Mouse (Mus musculus): ENCODE data around the gene Ppp1ca. TPM values are rescaled to one million over a fixed set of nuclear protein-coding genes. Genes with fewer than 3 reads are reported as not detected.
A peak's percentile ranks its signal among the peaks of the same experiment; 100 is the strongest.

Ppp1ca gene
- polyA plus RNA-seq, 1 experiment from 2014 or later = 783 TPM

GRCm38 (mm10) chr19:4149283-4149682, 42.6 kb upstream of the Ppp1ca start:
- Histone ChIP-seq H3K4me2 (replicated peaks) (peak overlapping the region; percentile 75), H3K4me3 (peak overlapping the region; percentile 86), H3K4me1 (peaks cover 17% of the 10 kb centered on the region), H3K9ac (peak overlapping the region; percentile 82), H3K36me3 (peaks cover 33% of the 10 kb centered on the region), H3K27me3 (no peaks in the 10 kb centered on the region), H3K27ac (no peak overlapping the region), H3K9me3 (0 out of 2 replicates have a peak, but pooled peaks cover 4% of the 10 kb centered on the region)
- 90% methylated on average over 11 of the region's 11 CpGs for WGBS
- ATAC-seq (ENCODE audit: insufficient number of reproducible peaks, insufficient read depth, low FRiP score, low TSS enrichment) = no peak

GRCm38 (mm10) chr19:4149764-4150461, 42.0 kb upstream of the Ppp1ca start:
- peaks cover 33% of the 10 kb centered on the region for H3K36me3 ChIP-seq
- no peak for ATAC-seq (ENCODE audit: insufficient number of reproducible peaks, insufficient read depth, low FRiP score, low TSS enrichment)
- peak overlapping the region; percentile 86 for H3K4me3 ChIP-seq
- no peaks in the 10 kb centered on the region for H3K27me3 ChIP-seq
- peak overlapping the region; percentile 75; the same call in 1 of the 2 replicates for H3K4me2 ChIP-seq (replicated peaks)
- 0 out of 2 replicates have a peak, but pooled peaks cover 4% of the 10 kb centered on the region for H3K9me3 ChIP-seq
- peaks cover 17% of the 10 kb centered on the region for H3K4me1 ChIP-seq
- H3K9ac ChIP-seq = 0 out of 2 replicates have a peak overlapping the region, but pooled peaks have one; percentile 82
- no peak overlapping the region for H3K27ac ChIP-seq
- WGBS = 93% methylated on average over 17 of the region's 17 CpGs

GRCm38 (mm10) chr19:4150567-4151487, 41.0 kb upstream of the Ppp1ca start:
- Histone ChIP-seq H3K27me3 (no peaks in the 10 kb centered on the region), H3K9ac (no peak overlapping the region), H3K4me2 (replicated peaks) (no peak overlapping the region), H3K36me3 (peaks cover 36% of the 10 kb centered on the region), H3K4me1 (peaks cover 17% of the 10 kb centered on the region), H3K27ac (no peak overlapping the region), H3K9me3 (0 out of 2 replicates have a peak, but pooled peaks cover under 1% of the 10 kb centered on the region), H3K4me3 (no peak overlapping the region)
- no peak for ATAC-seq (ENCODE audit: insufficient number of reproducible peaks, insufficient read depth, low FRiP score, low TSS enrichment)
- 88% methylated on average over 22 of the region's 22 CpGs for WGBS

GRCm38 (mm10) chr19:4151488-4151860, 40.4 kb upstream of the Ppp1ca start:
- WGBS = 68% methylated on average over 5 of the region's 5 CpGs
- Histone ChIP-seq H3K4me1 (peaks cover 17% of the 10 kb centered on the region), H3K4me2 (replicated peaks) (no peak overlapping the region), H3K27ac (no peak overlapping the region), H3K9ac (no peak overlapping the region), H3K27me3 (no peaks in the 10 kb centered on the region), H3K9me3 (no peaks in the 10 kb centered on the region), H3K4me3 (no peak overlapping the region), H3K36me3 (peaks cover 43% of the 10 kb centered on the region)
- no peak for ATAC-seq (ENCODE audit: insufficient number of reproducible peaks, insufficient read depth, low FRiP score, low TSS enrichment)

- Histone ChIP-seq H3K9me3 (no peaks in the 10 kb centered on the region), H3K4me3 (no peak overlapping the region), H3K4me2 (replicated peaks) (no peak overlapping the region), H3K36me3 (peaks cover 47% of the 10 kb centered on the region), H3K27ac (no peak overlapping the region), H3K27me3 (no peaks in the 10 kb centered on the region), H3K9ac (no peak overlapping the region), H3K4me1 (peaks cover 17% of the 10 kb centered on the region)
- WGBS = 88% methylated on average over 5 of the region's 5 CpGs
- no peak for ATAC-seq (ENCODE audit: insufficient number of reproducible peaks, insufficient read depth, low FRiP score, low TSS enrichment)
Measured at GRCm38 (mm10) chr19:4151898-4152297, 40.0 kb upstream of the Ppp1ca start.

GRCm38 (mm10) chr19:4152445-4153231, 39.2 kb upstream of the Ppp1ca start:
- Histone ChIP-seq H3K4me1 (peaks cover 16% of the 10 kb centered on the region), H3K4me3 (no peak overlapping the region), H3K36me3 (peaks cover 54% of the 10 kb centered on the region), H3K9ac (no peak overlapping the region), H3K27ac (no peak overlapping the region), H3K9me3 (no peaks in the 10 kb centered on the region), H3K27me3 (no peaks in the 10 kb centered on the region), H3K4me2 (replicated peaks) (no peak overlapping the region)
- ATAC-seq (ENCODE audit: insufficient number of reproducible peaks, insufficient read depth, low FRiP score, low TSS enrichment) = no peak
- WGBS = 85% methylated on average over 8 of the region's 8 CpGs

- H3K36me3 ChIP-seq = peaks cover 60% of the 10 kb centered on the region
- H3K9ac ChIP-seq = peak within 1 kb of the TSS; percentile 19; the same call in 1 of the 2 replicates
- H3K27ac ChIP-seq = 0 out of 2 replicates have a peak within 1 kb of the TSS, but pooled peaks have one; percentile 6
Measured at GRCm38 (mm10) chr19:4153232-4153654, 38.6 kb upstream of the Ppp1ca start, which contains the start of gene Ptprcap. Gene Ptprcap, plus strand, starts transcription at chr19:4153604.

GRCm38 (mm10) chr19:4154437-4155222, 37.2 kb upstream of the Ppp1ca start:
- H3K27ac ChIP-seq = no peak overlapping the region
- no peak overlapping the region for H3K4me3 ChIP-seq
- 77% methylated on average over 13 of the region's 13 CpGs for WGBS
- no peaks in the 10 kb centered on the region for H3K9me3 ChIP-seq
- peaks cover 2% of the 10 kb centered on the region; the same call in 1 of the 2 replicates for H3K4me1 ChIP-seq
- no peak overlapping the region for H3K9ac ChIP-seq
- H3K4me2 ChIP-seq (replicated peaks) = no peak overlapping the region
- H3K36me3 ChIP-seq = peaks cover 74% of the 10 kb centered on the region
- no peaks in the 10 kb centered on the region for H3K27me3 ChIP-seq
- ATAC-seq (ENCODE audit: insufficient number of reproducible peaks, insufficient read depth, low FRiP score, low TSS enrichment) = no peak

More at GRCm38 (mm10) chr19:4153232-4153654, 38.6 kb upstream of the Ppp1ca start, which contains the start of gene Ptprcap:
- ATAC-seq (ENCODE audit: insufficient number of reproducible peaks, insufficient read depth, low FRiP score, low TSS enrichment) = no peak
- H3K4me2 ChIP-seq (replicated peaks) = no peak within 1 kb of the TSS
- H3K27me3 ChIP-seq = no peaks in the 10 kb centered on the region
- 76% methylated on average over 11 of the region's 11 CpGs for WGBS
- H3K9me3 ChIP-seq = no peaks in the 10 kb centered on the region
- H3K4me3 ChIP-seq = no peak within 1 kb of the TSS
- H3K4me1 ChIP-seq = peaks cover 11% of the 10 kb centered on the region

GRCm38 (mm10) chr19:4155223-4156072, 36.4 kb upstream of the Ppp1ca start:
- no peak overlapping the region for H3K9ac ChIP-seq

GRCm38 (mm10) chr19:4156073-4156579, 35.7 kb upstream of the Ppp1ca start:
- 71% methylated on average over 20 of the region's 20 CpGs for WGBS
- Histone ChIP-seq H3K9ac (no peak overlapping the region), H3K36me3 (peaks cover 70% of the 10 kb centered on the region)

More at GRCm38 (mm10) chr19:4155223-4156072, 36.4 kb upstream of the Ppp1ca start:
- Histone ChIP-seq H3K4me2 (replicated peaks) (no peak overlapping the region), H3K9me3 (no peaks in the 10 kb centered on the region), H3K4me1 (no peaks in the 10 kb centered on the region), H3K27me3 (no peaks in the 10 kb centered on the region), H3K36me3 (peaks cover 72% of the 10 kb centered on the region), H3K27ac (no peak overlapping the region), H3K4me3 (no peak overlapping the region)
- WGBS = 73% methylated on average over 6 of the region's 6 CpGs
- no peak for ATAC-seq (ENCODE audit: insufficient number of reproducible peaks, insufficient read depth, low FRiP score, low TSS enrichment)

More at GRCm38 (mm10) chr19:4156073-4156579, 35.7 kb upstream of the Ppp1ca start:
- no peak for ATAC-seq (ENCODE audit: insufficient number of reproducible peaks, insufficient read depth, low FRiP score, low TSS enrichment)
- H3K27me3 ChIP-seq = no peaks in the 10 kb centered on the region
- no peak overlapping the region for H3K4me2 ChIP-seq (replicated peaks)
- H3K27ac ChIP-seq = no peak overlapping the region
- H3K4me1 ChIP-seq = no peaks in the 10 kb centered on the region
- H3K4me3 ChIP-seq = no peak overlapping the region
- no peaks in the 10 kb centered on the region for H3K9me3 ChIP-seq
